Mouse (Mus musculus) cortical plate, adult 2 months (tissue): ENCODE measurements around the gene Tec. TPM values are rescaled to one million over a fixed set of nuclear protein-coding genes. Genes with fewer than 3 reads are reported as not detected.

Experiments
- H3K27ac ChIP-seq: fragments of 200-500 bp; 2 replicates; pipeline ENCODE4 v1.5.1; 2012; ENCODE audit warnings: low read length, control low read depth, inconsistent platforms; ENCODE audit not compliant: insufficient read depth
- H3K4me1 ChIP-seq: fragments of 200-500 bp; 2 replicates; pipeline ENCODE4 v1.6.1; 2011; ENCODE audit warnings: low read length; ENCODE audit not compliant: control insufficient read depth, insufficient read depth
- H3K4me3 ChIP-seq: fragments of 200-500 bp; 2 replicates; pipeline ENCODE4 v1.5.1; 2011; ENCODE audit warnings: mild to moderate bottlenecking, low read length, control low read depth; ENCODE audit not compliant: insufficient read depth
- CTCF ChIP-seq: fragments of 200-500 bp; IDR thresholded peaks from 2 replicates; pipeline ENCODE4 v1.5.1; 2011; ENCODE audit warnings: mild to moderate bottlenecking, control low read depth, low read length; ENCODE audit not compliant: insufficient read depth; ENCODE audit errors: extremely low read depth
- POLR2A ChIP-seq: fragments of 200-500 bp; IDR thresholded peaks from 2 replicates; pipeline ENCODE4 v1.6.1; 2011; ENCODE audit warnings: mild to moderate bottlenecking, low read length, control low read depth; ENCODE audit not compliant: insufficient read depth; ENCODE audit errors: extremely low read depth
- polyA plus RNA-seq: library from polyadenylated mRNA; depleted of rRNA; stranded (reverse); fragments of >200 nt; gene quantifications from 2 replicates; pipeline ENCODE4 v1.2.3, GENCODE M21; 2012

Gene Tec
- polyA plus RNA-seq, 1 experiment, result 2.0 TPM

- no peak overlapping the region for H3K27ac ChIP-seq
- H3K4me3 ChIP-seq, result no peak overlapping the region
- TF ChIP-seq CTCF, result no peak
- TF ChIP-seq POLR2A, result no peak
- no peaks in the 10 kb centered on the region for H3K4me1 ChIP-seq
Observed at GRCm38 (mm10) chr5:72769841-72770240, 98.4 kb downstream of the Tec start.

GRCm38 (mm10) chr5:72763546-72763945 lies 104.7 kb downstream of the Tec start:
- no peak for TF ChIP-seq POLR2A
- TF ChIP-seq CTCF, result no peak
- no peak overlapping the region for H3K27ac ChIP-seq
- H3K4me1 ChIP-seq, result no peaks in the 10 kb centered on the region
- no peak overlapping the region for H3K4me3 ChIP-seq

- H3K4me3 ChIP-seq, result no peak overlapping the region
- no peak overlapping the region for H3K27ac ChIP-seq
- TF ChIP-seq CTCF (no peak), POLR2A (no peak)
- H3K4me1 ChIP-seq, result no peaks in the 10 kb centered on the region
Observed at GRCm38 (mm10) chr5:72763025-72763424, 105.3 kb downstream of the Tec start.

- no peak overlapping the region for H3K4me3 ChIP-seq
- TF ChIP-seq POLR2A, result no peak
- no peak for TF ChIP-seq CTCF
- no peak overlapping the region for H3K27ac ChIP-seq
- H3K4me1 ChIP-seq, result peaks cover 2% of the 10 kb centered on the region; the same call in 1 of the 2 replicates
Observed at GRCm38 (mm10) chr5:72761758-72762157, 106.5 kb downstream of the Tec start.

GRCm38 (mm10) chr5:72761237-72761636 lies 107.0 kb downstream of the Tec start:
- H3K4me1 ChIP-seq, result peaks cover 2% of the 10 kb centered on the region; the same call in 1 of the 2 replicates
- H3K4me3 ChIP-seq, result no peak overlapping the region
- no peak overlapping the region for H3K27ac ChIP-seq
- TF ChIP-seq POLR2A, result no peak
- no peak for TF ChIP-seq CTCF

- Histone ChIP-seq H3K27ac (no peak overlapping the region), H3K4me1 (peaks cover 2% of the 10 kb centered on the region; the same call in 1 of the 2 replicates), H3K4me3 (no peak overlapping the region)
- TF ChIP-seq CTCF, result no peak
- no peak for TF ChIP-seq POLR2A
Observed at GRCm38 (mm10) chr5:72758925-72759924, 109.1 kb downstream of the Tec start.

GRCm38 (mm10) chr5:72757155-72757773 lies 111.0 kb downstream of the Tec start:
- Histone ChIP-seq H3K4me3 (no peak overlapping the region), H3K27ac (no peak overlapping the region), H3K4me1 (peaks cover 2% of the 10 kb centered on the region; the same call in 1 of the 2 replicates)
- TF ChIP-seq POLR2A, result no peak
- TF ChIP-seq CTCF, result no peak

GRCm38 (mm10) chr5:72755941-72756340 lies 112.3 kb downstream of the Tec start:
- no peak overlapping the region for H3K4me3 ChIP-seq
- TF ChIP-seq CTCF, result no peak
- H3K4me1 ChIP-seq, result peaks cover 2% of the 10 kb centered on the region; the same call in 1 of the 2 replicates
- H3K27ac ChIP-seq, result no peak overlapping the region

GRCm38 (mm10) chr5:72755035-72755434 lies 113.2 kb downstream of the Tec start:
- H3K27ac ChIP-seq, result no peak overlapping the region
- H3K4me1 ChIP-seq, result peaks cover 2% of the 10 kb centered on the region; the same call in 1 of the 2 replicates
- no peak overlapping the region for H3K4me3 ChIP-seq
- TF ChIP-seq POLR2A (no peak), CTCF (no peak)

GRCm38 (mm10) chr5:72752585-72752984 lies 115.7 kb downstream of the Tec start, which contains the start of gene Txk:
TSS of gene Txk (minus strand) at chr5:72752777.
- TF ChIP-seq CTCF (no peak), POLR2A (no peak)
- H3K27ac ChIP-seq, result no peak within 1 kb of the TSS
- peaks cover 2% of the 10 kb centered on the region; the same call in 1 of the 2 replicates for H3K4me1 ChIP-seq
- H3K4me3 ChIP-seq, result no peak within 1 kb of the TSS
